Mouse (Mus musculus) G1E (cell line): Measurements from ENCODE around the gene Ccdc15.

Source experiments
- CTCF ChIP-seq: IDR thresholded peaks from 2 replicates; pipeline ENCODE4 v1.5.1; 2012; ENCODE audit warnings: low read depth, low read length, inconsistent platforms, mixed read lengths
- GATA1 ChIP-seq: IDR thresholded peaks from 2 replicates; pipeline ENCODE4 v1.6.1; 2012; ENCODE audit warnings: borderline replicate concordance, low read length, inconsistent platforms, mixed read lengths
- GATA2 ChIP-seq: IDR thresholded peaks from 2 replicates; pipeline ENCODE4 v1.6.1; 2012; ENCODE audit warnings: low read depth, low read length, inconsistent platforms, borderline replicate concordance

DNA sequence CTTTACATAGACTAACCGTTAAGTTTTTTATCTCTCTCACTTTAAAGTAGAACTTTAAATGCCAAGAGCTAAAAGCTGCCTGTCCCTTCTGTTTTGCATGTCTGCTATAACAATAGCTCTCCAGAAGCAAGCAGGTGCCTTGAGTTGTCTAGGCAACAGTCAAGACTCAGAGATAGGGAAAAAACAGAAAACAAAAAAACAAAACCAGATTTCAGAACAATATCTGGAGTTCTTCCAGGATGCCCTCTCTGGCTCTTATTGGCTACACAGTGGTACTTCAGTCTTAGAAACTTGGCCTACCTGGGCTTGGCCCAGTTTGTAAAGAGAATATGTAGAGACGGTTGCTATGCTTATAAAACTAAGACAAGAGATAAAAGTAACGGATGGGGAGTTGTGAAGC lies 16.2 kb upstream of the Ccdc15 start:
- TF ChIP-seq GATA1 (no peak), CTCF (no peak), GATA2 (no peak)
